Mouse (Mus musculus) neural tube, embryonic 14.5 days (tissue): ENCODE data around the gene Ppp1r1b. TPM values are rescaled to one million over a fixed set of nuclear protein-coding genes. Genes with fewer than 3 reads are reported as not detected.

ENCODE experiments used
- ATAC-seq: fragments of 200-750 bp; cut with Nextera tagmentation; 2 replicates; pipeline ENCODE4 v1.8.0; 2017; ENCODE audit warnings: low read depth, mild to moderate bottlenecking, moderate TSS enrichment, moderate library complexity
- H3K27ac ChIP-seq: fragments of 300-500 bp; sonication (generic); 2 replicates; pipeline ENCODE4 v1.5.1; 2014; ENCODE audit warnings: low read depth, mild to moderate bottlenecking, control low read depth, low read length, moderate library complexity, mixed read lengths
- H3K27me3 ChIP-seq: fragments of 300-500 bp; sonication (generic); 2 replicates; pipeline ENCODE4 v1.6.1; 2014; ENCODE audit warnings: low read length; ENCODE audit not compliant: control insufficient read depth, insufficient read depth
- H3K36me3 ChIP-seq: fragments of 300-500 bp; sonication (generic); 2 replicates; pipeline ENCODE4 v1.6.1; 2014; ENCODE audit warnings: low read length, mixed read lengths; ENCODE audit not compliant: control insufficient read depth, insufficient read depth
- H3K4me1 ChIP-seq: fragments of 300-500 bp; sonication (generic); 2 replicates; pipeline ENCODE4 v1.6.1; 2014; ENCODE audit warnings: low read length; ENCODE audit not compliant: control insufficient read depth, insufficient read depth
- H3K4me2 ChIP-seq: fragments of 300-500 bp; sonication (generic); 2 replicates; pipeline ENCODE4 v1.6.1; 2014; ENCODE audit warnings: mild to moderate bottlenecking, low read depth, low read length, control low read depth
- H3K4me3 ChIP-seq: fragments of 300-500 bp; sonication (generic); 2 replicates; pipeline ENCODE4 v1.5.1; 2014; ENCODE audit warnings: low read depth, low read length, control low read depth, mixed read lengths
- H3K9ac ChIP-seq: fragments of 300-500 bp; sonication (generic); replicated peaks from 2 replicates; pipeline ENCODE4 v1.6.1; 2014; ENCODE audit warnings: low read depth, mild to moderate bottlenecking, control low read depth, low read length, mixed read lengths
- H3K9me3 ChIP-seq: fragments of 300-500 bp; sonication (generic); 2 replicates; pipeline ENCODE4 v1.6.1; 2016; ENCODE audit warnings: low read length; ENCODE audit not compliant: control insufficient read depth
- WGBS: fragments of 180-500 bp; shearing (Covaris S2); extraction: QIAGEN DNeasy Blood & Tissue Kit; methylation state at CpG from one replicate; pipeline ENCODE4 v1.1.7; 2014; 5-methylcytosine and 5-hydroxymethylcytosine counted together
- polyA plus RNA-seq: library from polyadenylated mRNA; unstranded; fragments of >200 nt; fragmentation: Nextera tagmentation; extraction: Ambion mirVana; gene quantifications from 2 replicates; pipeline ENCODE4 v1.2.1, GENCODE M21; 2014

The Ppp1r1b gene
- polyA plus RNA-seq, 1 experiment from 2014 or later, result 2.4 TPM

DNA sequence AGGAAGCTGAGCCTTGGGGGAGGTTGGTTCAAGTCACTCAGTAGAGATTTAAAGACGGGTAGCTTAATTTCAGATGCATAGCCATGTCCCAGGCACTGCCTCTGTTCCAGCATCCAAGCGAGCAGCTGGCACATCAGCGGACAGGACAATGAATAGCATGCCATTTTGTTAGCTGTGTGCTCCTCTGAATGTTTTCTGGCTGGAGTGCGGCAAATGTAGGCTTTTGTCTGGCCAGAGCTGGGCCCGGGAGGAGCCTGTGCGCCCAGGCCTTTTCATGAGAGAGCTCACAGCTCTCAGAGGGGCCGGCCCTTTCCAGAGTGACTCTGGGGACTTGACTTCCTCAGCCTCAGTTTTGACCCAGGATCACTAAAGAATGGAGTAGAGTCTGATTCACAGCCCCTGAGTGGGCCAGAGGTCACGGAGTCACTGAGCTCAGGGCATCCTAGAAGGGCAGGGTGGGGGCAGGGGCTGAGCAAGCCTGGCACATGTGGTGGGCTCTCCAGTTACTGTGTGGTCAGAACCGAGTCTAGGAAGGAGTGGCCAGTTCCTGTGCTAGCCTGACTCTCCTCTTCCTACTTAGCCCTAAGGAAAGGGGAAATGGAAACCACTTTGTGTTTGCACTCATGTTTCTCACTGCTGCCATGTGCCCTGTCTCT, 12.8 kb downstream of the Ppp1r1b start:
- Histone ChIP-seq H3K4me3 (no peak overlapping the region), H3K9ac (0 out of 2 replicates have a peak overlapping the region, but pooled peaks have one; percentile 21), H3K4me1 (peaks cover 26% of the 10 kb centered on the region), H3K27ac (peak overlapping the region; percentile 71), H3K4me2 (peak overlapping the region; percentile 4; the same call in 1 of the 2 replicates), H3K9me3 (no peaks in the 10 kb centered on the region), H3K27me3 (no peaks in the 10 kb centered on the region), H3K36me3 (no peaks in the 10 kb centered on the region)
- WGBS, result 24% methylated on average over 9 of the region's 9 CpGs
- ATAC-seq, result no peak

DNA sequence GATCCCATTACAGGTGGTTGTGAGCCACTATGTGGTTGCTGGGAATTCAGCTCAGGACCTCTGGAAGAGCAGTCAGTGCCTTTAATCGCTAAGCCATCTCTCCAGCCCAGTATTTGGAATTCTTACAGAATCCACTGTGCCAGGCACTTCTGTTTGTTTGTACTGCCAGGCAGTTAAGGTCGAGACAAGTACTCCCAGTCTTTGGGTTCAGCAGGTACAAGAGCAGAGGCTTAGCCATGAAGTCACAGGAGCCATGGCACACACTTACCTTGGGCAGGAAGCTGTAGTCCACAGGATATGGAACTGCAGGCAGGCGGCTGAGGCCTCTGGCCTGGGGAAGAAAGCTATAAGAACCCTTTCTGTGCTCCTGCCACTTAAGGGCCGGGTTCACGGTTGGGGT, 15.6 kb downstream of the Ppp1r1b start:
- no peak for ATAC-seq
- H3K9ac ChIP-seq, result no peak overlapping the region
- no peaks in the 10 kb centered on the region for H3K36me3 ChIP-seq
- no peak overlapping the region for H3K27ac ChIP-seq
- no peaks in the 10 kb centered on the region for H3K9me3 ChIP-seq
- H3K4me1 ChIP-seq, result peaks cover 19% of the 10 kb centered on the region
- WGBS, result 88% methylated on average over 5 of the region's 5 CpGs
- H3K27me3 ChIP-seq, result no peaks in the 10 kb centered on the region
- no peak overlapping the region for H3K4me3 ChIP-seq
- H3K4me2 ChIP-seq, result no peak overlapping the region

DNA sequence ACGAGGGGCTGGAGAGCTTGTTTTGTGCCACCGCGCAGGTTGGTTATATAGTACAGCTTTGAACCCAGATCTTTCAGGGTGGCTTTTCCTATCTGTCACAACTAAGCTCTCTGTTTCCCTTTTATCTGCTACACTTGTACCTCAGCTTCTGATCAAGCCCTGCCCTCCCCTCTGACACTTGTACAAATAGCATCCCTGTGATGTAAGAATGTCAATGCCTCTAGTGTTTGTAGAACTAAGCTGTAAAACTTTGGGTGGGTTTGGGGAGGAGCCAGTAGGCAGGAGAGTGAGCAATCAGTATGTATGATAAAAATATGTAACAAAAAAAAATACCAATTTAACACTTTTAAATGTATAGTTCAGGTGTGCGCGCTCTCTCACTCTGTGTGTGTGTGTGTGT, 16.2 kb downstream of the Ppp1r1b start:
- no peaks in the 10 kb centered on the region for H3K27me3 ChIP-seq
- H3K4me2 ChIP-seq, result no peak overlapping the region
- no peak overlapping the region for H3K9ac ChIP-seq
- H3K27ac ChIP-seq, result no peak overlapping the region
- H3K4me1 ChIP-seq, result peaks cover 13% of the 10 kb centered on the region
- WGBS, result 97% methylated on average over 5 of the region's 5 CpGs
- H3K9me3 ChIP-seq, result no peaks in the 10 kb centered on the region
- no peak overlapping the region for H3K4me3 ChIP-seq
- ATAC-seq, result no peak
- H3K36me3 ChIP-seq, result no peaks in the 10 kb centered on the region

DNA sequence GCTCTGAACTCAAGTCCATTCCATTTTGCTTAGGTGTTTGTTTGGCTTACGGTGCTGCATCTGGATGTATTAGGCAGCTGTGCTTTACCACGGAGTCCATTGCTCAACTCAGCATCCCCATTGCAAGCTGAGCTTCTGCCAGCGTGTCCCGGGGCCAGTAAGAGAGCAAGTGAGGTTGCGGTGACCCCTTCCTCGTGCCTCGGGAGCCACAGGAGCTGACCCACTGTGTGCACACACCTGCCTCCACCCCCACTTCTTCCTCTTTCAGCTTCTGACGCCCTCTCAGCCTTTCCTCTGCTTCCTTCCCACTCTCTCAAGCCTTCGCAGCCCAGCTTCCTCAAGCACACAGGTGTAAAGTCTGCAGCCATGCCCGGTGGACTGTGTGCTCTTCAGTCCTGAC, 18.1 kb downstream of the Ppp1r1b start:
- Histone ChIP-seq H3K4me1 (peaks cover 3% of the 10 kb centered on the region; the same call in 1 of the 2 replicates), H3K4me3 (no peak overlapping the region), H3K4me2 (no peak overlapping the region), H3K27ac (no peak overlapping the region), H3K9ac (no peak overlapping the region), H3K36me3 (no peaks in the 10 kb centered on the region), H3K27me3 (no peaks in the 10 kb centered on the region), H3K9me3 (no peaks in the 10 kb centered on the region)
- ATAC-seq, result no peak
- WGBS, result 81% methylated on average over 10 of the region's 10 CpGs

DNA sequence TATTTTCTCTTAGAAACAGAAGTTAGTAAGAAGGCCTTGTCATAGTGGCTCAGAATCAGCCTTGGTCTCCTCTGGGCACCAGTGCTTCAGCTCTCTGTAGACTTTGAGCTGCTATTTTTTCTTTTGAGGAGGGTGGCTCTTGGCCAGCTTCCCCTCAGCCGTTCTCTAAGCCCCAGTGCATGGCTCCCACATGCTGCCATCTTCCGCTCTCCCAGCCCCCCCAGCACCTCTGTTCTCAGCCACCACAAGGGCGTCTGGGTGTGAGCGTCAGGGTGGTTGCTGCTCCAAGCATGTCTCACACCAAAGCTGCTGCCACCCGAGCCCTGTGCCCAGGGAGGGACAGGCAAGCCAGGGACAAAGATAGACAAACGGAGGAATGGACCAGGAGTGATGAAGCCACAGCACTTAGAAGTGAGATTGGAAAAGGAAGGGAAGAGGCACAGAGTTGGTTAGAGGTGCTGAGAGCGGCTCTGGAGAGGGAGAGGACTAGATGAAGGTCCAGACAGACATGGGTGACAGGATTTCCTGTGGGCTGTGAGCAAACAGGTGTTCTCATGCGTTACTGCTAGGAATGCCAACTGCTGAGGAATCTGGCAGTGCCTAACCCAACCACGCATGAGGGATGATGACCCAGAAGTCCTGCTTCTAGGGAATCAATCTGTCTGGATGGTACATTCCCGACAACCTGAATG, 19.1 kb downstream of the Ppp1r1b start:
- Histone ChIP-seq H3K9me3 (no peaks in the 10 kb centered on the region), H3K27ac (no peak overlapping the region), H3K36me3 (no peaks in the 10 kb centered on the region), H3K4me3 (no peak overlapping the region), H3K27me3 (no peaks in the 10 kb centered on the region), H3K9ac (no peak overlapping the region), H3K4me1 (0 out of 2 replicates have a peak, but pooled peaks cover 4% of the 10 kb centered on the region), H3K4me2 (no peak overlapping the region)
- no peak for ATAC-seq
- WGBS, result 88% methylated on average over 10 of the region's 10 CpGs

DNA sequence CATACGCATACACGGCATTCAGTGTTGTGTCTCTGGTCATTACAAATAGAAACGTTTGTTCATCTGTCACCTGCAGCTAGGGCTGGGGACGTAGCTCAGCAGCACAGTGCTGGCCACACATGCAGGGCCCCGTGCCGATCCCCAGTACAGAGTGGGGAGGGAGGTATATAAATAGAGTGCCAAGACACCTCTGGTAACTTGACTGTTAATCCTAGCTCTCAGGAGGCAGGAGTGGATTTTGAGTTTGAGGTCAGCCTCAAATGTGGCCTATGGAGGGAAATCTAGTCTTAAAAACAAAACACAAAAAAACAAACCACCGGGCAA, 19.6 kb downstream of the Ppp1r1b start:
- Histone ChIP-seq H3K4me1 (0 out of 2 replicates have a peak, but pooled peaks cover 4% of the 10 kb centered on the region), H3K27me3 (no peaks in the 10 kb centered on the region), H3K27ac (no peak overlapping the region), H3K9ac (no peak overlapping the region), H3K4me3 (no peak overlapping the region), H3K4me2 (no peak overlapping the region), H3K9me3 (no peaks in the 10 kb centered on the region), H3K36me3 (no peaks in the 10 kb centered on the region)
- WGBS, result 87% methylated on average over 7 of the region's 7 CpGs
- ATAC-seq, result no peak

DNA sequence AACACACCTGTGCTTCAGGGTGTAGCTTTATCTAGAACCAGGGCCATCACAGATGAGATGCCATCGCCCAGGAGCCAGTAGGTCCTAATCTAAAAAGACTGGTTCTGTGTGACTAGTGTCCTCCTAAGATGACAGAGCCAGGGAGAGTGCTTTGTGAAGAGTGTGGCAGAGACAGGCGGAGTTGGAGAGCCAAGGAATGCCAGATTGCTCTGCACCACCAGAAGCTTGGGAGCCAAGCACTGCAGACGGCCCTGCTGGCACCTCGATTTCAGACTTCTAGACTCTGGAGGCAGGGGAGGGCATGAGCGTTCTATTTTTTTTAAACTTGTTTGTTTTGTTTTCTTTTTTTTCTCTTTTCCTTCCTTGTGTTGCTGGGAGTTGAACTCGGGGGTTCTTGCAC, 21.1 kb downstream of the Ppp1r1b start:
- WGBS, result 84% methylated on average over 6 of the region's 6 CpGs
- no peak overlapping the region for H3K4me2 ChIP-seq
- H3K4me3 ChIP-seq, result no peak overlapping the region
- no peaks in the 10 kb centered on the region for H3K36me3 ChIP-seq
- no peak for ATAC-seq
- no peak overlapping the region for H3K9ac ChIP-seq
- 0 out of 2 replicates have a peak, but pooled peaks cover 4% of the 10 kb centered on the region for H3K4me1 ChIP-seq
- no peaks in the 10 kb centered on the region for H3K9me3 ChIP-seq
- no peaks in the 10 kb centered on the region for H3K27me3 ChIP-seq
- H3K27ac ChIP-seq, result no peak overlapping the region

DNA sequence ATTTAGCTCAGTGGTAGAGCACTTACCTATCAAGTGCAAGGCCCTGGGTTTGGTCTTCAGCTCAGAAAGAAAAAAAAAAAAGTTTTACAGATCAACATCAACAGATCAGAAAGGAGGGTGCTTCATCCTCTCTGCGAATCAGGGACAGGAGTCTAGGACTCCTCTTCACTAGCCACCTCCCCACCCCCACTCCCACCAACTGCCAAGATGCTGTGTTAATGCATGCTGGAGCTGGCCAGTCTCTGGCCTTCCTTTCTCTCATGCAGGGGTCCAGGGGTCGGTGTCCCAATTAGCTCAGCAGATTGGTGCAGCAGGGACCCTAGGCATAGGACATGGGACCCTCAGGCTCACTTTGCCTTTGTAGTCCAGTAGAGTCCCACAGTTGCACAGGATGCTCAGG, 22.4 kb downstream of the Ppp1r1b start:
- Histone ChIP-seq H3K4me2 (no peak overlapping the region), H3K9me3 (no peaks in the 10 kb centered on the region), H3K36me3 (peaks cover 8% of the 10 kb centered on the region; the same call in 1 of the 2 replicates), H3K4me3 (no peak overlapping the region), H3K4me1 (0 out of 2 replicates have a peak, but pooled peaks cover 4% of the 10 kb centered on the region), H3K27me3 (no peaks in the 10 kb centered on the region), H3K27ac (no peak overlapping the region), H3K9ac (no peak overlapping the region)
- ATAC-seq, result no peak
- WGBS, result 93% methylated on average over 2 of the region's 2 CpGs

DNA sequence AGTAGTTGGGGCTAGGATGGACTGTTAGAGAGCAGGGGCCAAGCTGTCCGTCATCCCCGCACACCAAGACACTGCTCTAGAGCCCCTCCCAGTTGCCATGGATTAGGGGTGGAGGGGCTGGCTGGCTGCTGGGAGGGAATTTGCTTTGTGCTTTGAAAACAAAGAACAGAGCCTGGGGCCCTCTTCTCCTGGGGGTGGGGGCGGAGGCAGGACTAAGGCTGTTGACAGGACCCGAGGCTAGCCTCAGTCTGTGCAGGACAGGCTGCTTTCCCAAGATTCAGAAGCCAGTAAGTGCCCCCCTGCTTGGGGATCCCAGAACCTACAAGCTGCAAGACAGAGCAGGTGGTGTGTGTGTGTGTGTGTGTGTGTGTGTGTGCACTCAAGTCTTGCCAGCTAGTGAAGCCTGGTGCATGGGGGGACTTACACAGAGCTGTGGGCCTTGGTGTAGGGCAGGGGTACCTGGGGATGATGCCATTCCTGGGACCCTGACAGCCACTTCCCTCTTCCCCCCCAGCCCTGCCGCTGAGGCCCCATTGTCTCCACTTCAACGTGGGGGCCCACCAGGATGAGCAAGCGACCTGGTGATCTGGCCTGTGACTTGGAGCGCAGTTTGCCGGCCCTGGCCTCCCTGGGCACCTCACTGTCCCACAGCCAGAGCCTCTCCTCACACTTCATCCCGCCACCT, 23.5 kb downstream of the Ppp1r1b start:
- Histone ChIP-seq H3K36me3 (peaks cover 11% of the 10 kb centered on the region; the same call in 1 of the 2 replicates), H3K4me1 (0 out of 2 replicates have a peak, but pooled peaks cover 4% of the 10 kb centered on the region), H3K27me3 (no peaks in the 10 kb centered on the region), H3K4me3 (no peak overlapping the region), H3K9ac (no peak overlapping the region), H3K4me2 (no peak overlapping the region), H3K27ac (no peak overlapping the region), H3K9me3 (no peaks in the 10 kb centered on the region)
- peak; percentile 56; the same call in 1 of the 2 replicates for ATAC-seq
- 38% methylated on average over 10 of the region's 10 CpGs for WGBS
